Mouse (Mus musculus): ENCODE results near the gene Dlgap1. TPM values are rescaled to one million over a fixed set of nuclear protein-coding genes. Genes with fewer than 3 reads are reported as not detected.
A peak's percentile ranks its signal among the peaks of the same experiment; 100 is the strongest.

Gene Dlgap1
- total RNA-seq, 2 experiments from 2014 or later = 539 to 547 TPM

GRCm38 (mm10) chr17:70397708-70398107 lies 428.8 kb downstream of the Dlgap1 start:
- no peak overlapping the region for H3K4me3 ChIP-seq
- no peak for DNase-seq (ENCODE audit: low spot score in 2 of 2)
- no peak for TF ChIP-seq CTCF (conservative IDR thresholded peaks at IDR 0.05)
- peak overlapping the region; percentile 46; the same call in 1 of the 2 replicates for H3K27ac ChIP-seq

- Histone ChIP-seq H3K4me3 (no peak overlapping the region), H3K27ac (no peak overlapping the region)
- no peak for DNase-seq (ENCODE audit: low spot score in 2 of 2)
- no peak for TF ChIP-seq CTCF (conservative IDR thresholded peaks at IDR 0.05)
These were observed 433.0 kb downstream of the Dlgap1 start for GRCm38 (mm10) chr17:70401909-70402308.

- Histone ChIP-seq H3K4me3 (no peak overlapping the region), H3K27ac (no peak overlapping the region)
- no peak for DNase-seq (ENCODE audit: low spot score in 2 of 2)
- no peak for TF ChIP-seq CTCF (conservative IDR thresholded peaks at IDR 0.05)
These were observed 434.9 kb downstream of the Dlgap1 start for GRCm38 (mm10) chr17:70403750-70404149.

GRCm38 (mm10) chr17:70414202-70414601 lies 445.3 kb downstream of the Dlgap1 start:
- Histone ChIP-seq H3K4me3 (no peak overlapping the region), H3K27ac (0 out of 2 replicates have a peak overlapping the region, but pooled peaks have one; percentile 3)
- no peak for TF ChIP-seq CTCF (conservative IDR thresholded peaks at IDR 0.05)
- no peak for DNase-seq (ENCODE audit: low spot score in 2 of 2)

- peak overlapping the region; percentile 36; the same call in 1 of the 2 replicates for H3K27ac ChIP-seq
- TF ChIP-seq CTCF (conservative IDR thresholded peaks at IDR 0.05) = no peak
- DNase-seq (ENCODE audit: low spot score in 2 of 2) = peak in 1 of 2 experiments; percentile 21
- no peak overlapping the region for H3K4me3 ChIP-seq
These were observed 459.0 kb downstream of the Dlgap1 start for GRCm38 (mm10) chr17:70427866-70428265.

GRCm38 (mm10) chr17:70429746-70430451 lies 461.0 kb downstream of the Dlgap1 start:
- Histone ChIP-seq H3K27ac (peak overlapping the region; percentile 79), H3K4me3 (peak overlapping the region; percentile 34)
- TF ChIP-seq CTCF (conservative IDR thresholded peaks at IDR 0.05) = peak; percentile 92
- DNase-seq (ENCODE audit: low spot score in 2 of 2) = peak; percentile 81 to 87

- TF ChIP-seq CTCF (conservative IDR thresholded peaks at IDR 0.05) = peak; percentile 84
- Histone ChIP-seq H3K27ac (peak overlapping the region; percentile 79), H3K4me3 (no peak overlapping the region; the same call in 1 of the 2 replicates)
- peak; percentile 73 to 81 for DNase-seq (ENCODE audit: low spot score in 2 of 2)
These were observed 461.5 kb downstream of the Dlgap1 start for GRCm38 (mm10) chr17:70430452-70430787.

- Histone ChIP-seq H3K27ac (peak overlapping the region; percentile 54; the same call in 1 of the 2 replicates), H3K4me3 (no peak overlapping the region)
- DNase-seq (ENCODE audit: low spot score in 2 of 2) = no peak
- no peak for TF ChIP-seq CTCF (conservative IDR thresholded peaks at IDR 0.05)
These were observed 464.0 kb downstream of the Dlgap1 start for GRCm38 (mm10) chr17:70432834-70433233.

GRCm38 (mm10) chr17:70434549-70434948 lies 465.7 kb downstream of the Dlgap1 start:
- TF ChIP-seq CTCF (conservative IDR thresholded peaks at IDR 0.05) = no peak
- no peak overlapping the region for H3K4me3 ChIP-seq
- no peak overlapping the region for H3K27ac ChIP-seq
- no peak for DNase-seq (ENCODE audit: low spot score in 2 of 2)

- TF ChIP-seq CTCF (conservative IDR thresholded peaks at IDR 0.05) = no peak
- DNase-seq (ENCODE audit: low spot score in 2 of 2) = no peak
- peak overlapping the region; percentile 36; the same call in 1 of the 2 replicates for H3K27ac ChIP-seq
- no peak overlapping the region for H3K4me3 ChIP-seq
These were observed 466.7 kb downstream of the Dlgap1 start for GRCm38 (mm10) chr17:70435612-70436011.

- H3K4me3 ChIP-seq = no peak overlapping the region
- H3K27ac ChIP-seq = peak overlapping the region; percentile 72
- DNase-seq (ENCODE audit: low spot score in 2 of 2) = no peak
- TF ChIP-seq CTCF (conservative IDR thresholded peaks at IDR 0.05) = no peak
These were observed 468.4 kb downstream of the Dlgap1 start for GRCm38 (mm10) chr17:70437229-70437628.

GRCm38 (mm10) chr17:70442976-70443375 lies 474.1 kb downstream of the Dlgap1 start:
- DNase-seq (ENCODE audit: low spot score in 2 of 2) = peak; percentile 54 to 81
- H3K4me3 ChIP-seq = peak overlapping the region; percentile 8; the same call in 1 of the 2 replicates
- no peak for TF ChIP-seq CTCF (conservative IDR thresholded peaks at IDR 0.05)
- peak overlapping the region; percentile 74 for H3K27ac ChIP-seq

- no peak for TF ChIP-seq CTCF (conservative IDR thresholded peaks at IDR 0.05)
- DNase-seq (ENCODE audit: low spot score in 2 of 2) = peak in 1 of 2 experiments; percentile 58
- peak overlapping the region; percentile 66 for H3K27ac ChIP-seq
- no peak overlapping the region for H3K4me3 ChIP-seq
These were observed 477.6 kb downstream of the Dlgap1 start for GRCm38 (mm10) chr17:70446451-70446850.

- no peak overlapping the region for H3K27ac ChIP-seq
- DNase-seq (ENCODE audit: low spot score in 2 of 2) = no peak
- H3K4me3 ChIP-seq = no peak overlapping the region
- no peak for TF ChIP-seq CTCF (conservative IDR thresholded peaks at IDR 0.05)
These were observed 486.2 kb downstream of the Dlgap1 start for GRCm38 (mm10) chr17:70455036-70455435.
